ENCODE assay signal across 24 mouse cellular contexts in the genomic region with DNA sequence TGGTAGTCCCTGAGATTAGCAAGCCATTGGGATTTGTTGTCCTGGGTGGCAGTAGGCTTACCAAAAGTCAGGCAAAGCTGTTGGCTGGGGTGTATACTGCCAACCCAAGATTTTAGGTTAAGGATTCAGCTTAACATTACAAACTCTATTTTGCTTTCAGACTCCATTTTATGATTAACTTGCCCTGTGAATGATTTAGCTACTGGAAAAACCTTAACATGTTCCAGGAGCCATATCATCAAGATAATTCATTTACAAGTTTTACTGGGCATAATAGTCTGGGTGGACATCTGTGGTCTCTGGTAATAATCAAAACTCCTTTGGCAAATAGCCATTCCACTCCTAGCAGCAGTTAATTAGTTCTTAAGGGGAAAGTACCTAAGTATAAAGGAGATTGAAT. TPM values are rescaled to one million over a fixed set of nuclear protein-coding genes. Genes with fewer than 3 reads are reported as not detected.
DNase-seq lines count a peak whose midpoint lies in the region; ATAC-seq lines count a peak whose summit lies in the region.
"Had no signal": no experiment of that assay in that cellular context is flagged by ENCODE, and none has a peak within 500 bp of the region (broad histone marks: within the 10 kb centered on the region; RNA-seq: fewer than 3 reads in every experiment).

No protein-coding gene starts in this region.

- no peaks in the 10 kb centered on the region for H3K9me3 ChIP-seq in kidney, embryonic 15.5 days (replicated peaks)
- H3K9me3 ChIP-seq in kidney, embryonic 14.5 days (ENCODE audit: control insufficient read depth, low read length) = 0 out of 2 replicates have a peak, but pooled peaks cover 2% of the 10 kb centered on the region
- H3K9me3 ChIP-seq: embryonic facial prominence, embryonic 13.5 days; embryonic facial prominence, embryonic 15.5 days had no signal

- no peak overlapping the region for H3K9ac ChIP-seq in kidney, embryonic 15.5 days
- no peak overlapping the region for H3K9ac ChIP-seq in kidney, embryonic 14.5 days (ENCODE audit: low read depth, low read length)
- H3K9ac ChIP-seq: embryonic facial prominence, embryonic 13.5 days; embryonic facial prominence, embryonic 15.5 days; forebrain, embryonic 12.5 days had no signal

- no peaks in the 10 kb centered on the region for H3K27me3 ChIP-seq in kidney, embryonic 15.5 days
- H3K27me3 ChIP-seq in kidney, embryonic 14.5 days (ENCODE audit: control insufficient read depth, insufficient read depth, low read length) = no peaks in the 10 kb centered on the region
- H3K27me3 ChIP-seq: embryonic facial prominence, embryonic 13.5 days; embryonic facial prominence, embryonic 15.5 days; forebrain, embryonic 12.5 days had no signal

- no peaks in the 10 kb centered on the region for H3K4me1 ChIP-seq in kidney, embryonic 15.5 days
- H3K4me1 ChIP-seq in kidney, embryonic 14.5 days (ENCODE audit: control insufficient read depth, insufficient read depth, low read length) = no peaks in the 10 kb centered on the region
- H3K4me1 ChIP-seq: embryonic facial prominence, embryonic 13.5 days; embryonic facial prominence, embryonic 15.5 days; forebrain, embryonic 10.5 days; forebrain, embryonic 12.5 days had no signal

- H3K27ac ChIP-seq in kidney, embryonic 15.5 days = no peak overlapping the region
- H3K27ac ChIP-seq in kidney, embryonic 14.5 days (ENCODE audit: low read depth, low read length) = no peak overlapping the region
- H3K27ac ChIP-seq: embryonic facial prominence, embryonic 13.5 days; embryonic facial prominence, embryonic 15.5 days; forebrain, embryonic 10.5 days; forebrain, embryonic 12.5 days had no signal

- DNase-seq in kidney, adult 8-10 months = peak; percentile 9
- DNase-seq in kidney, postnatal 14 days = peak; percentile 0
- DNase-seq: adrenal gland, adult 2 months; adrenal gland, postnatal 10 days; adrenal gland, postnatal 25 days; cerebellum, adult 11 months; cerebellum, adult 18-20 months; cerebellum, adult 8-10 months; cerebellum, adult 9-11 months; cerebellum, postnatal 14 days; cerebellum, postnatal 36 days; embryo, embryonic 11 days had no signal

- H3K36me3 ChIP-seq in kidney, embryonic 15.5 days = no peaks in the 10 kb centered on the region
- H3K36me3 ChIP-seq in kidney, embryonic 14.5 days (ENCODE audit: control insufficient read depth, insufficient read depth, low read length) = no peaks in the 10 kb centered on the region
- H3K36me3 ChIP-seq: embryonic facial prominence, embryonic 13.5 days; embryonic facial prominence, embryonic 15.5 days; forebrain, embryonic 10.5 days; forebrain, embryonic 12.5 days had no signal

- ATAC-seq in kidney, embryonic 15.5 days (replicated peaks; ENCODE audit: low FRiP score) = no peak
- no peak for ATAC-seq in kidney, embryonic 14.5 days (ENCODE audit: low FRiP score, low TSS enrichment)
- ATAC-seq: forebrain, embryonic 14.5 days; forebrain, embryonic 16.5 days had no signal

- H3K4me2 ChIP-seq in kidney, embryonic 15.5 days = no peak overlapping the region
- H3K4me2 ChIP-seq in kidney, embryonic 14.5 days (replicated peaks; ENCODE audit: low read depth, low read length) = no peak overlapping the region
- H3K4me2 ChIP-seq: embryonic facial prominence, embryonic 13.5 days; embryonic facial prominence, embryonic 15.5 days; forebrain, embryonic 12.5 days had no signal

- H3K4me3 ChIP-seq in kidney, embryonic 15.5 days (replicated peaks) = no peak overlapping the region
- no peak overlapping the region for H3K4me3 ChIP-seq in kidney, embryonic 14.5 days (ENCODE audit: low read length)
- H3K4me3 ChIP-seq: embryonic facial prominence, embryonic 13.5 days; embryonic facial prominence, embryonic 15.5 days; erythroblast, embryonic 14.5 days; forebrain, embryonic 10.5 days; forebrain, embryonic 12.5 days had no signal

RNA-seq across cellular contexts. Expression of gene D730048I06Rik, which starts 8.2 kb away (rescaled TPM):
- not detected in 2 replicates for polyA plus RNA-seq in kidney, embryonic 15.5 days (2015; fragmentation: Nextera tagmentation; extraction: Ambion mirVana)
- not detected in 2 replicates for polyA plus RNA-seq in kidney, embryonic 14.5 days (2014; fragmentation: Nextera tagmentation; extraction: Ambion mirVana)
- polyA plus RNA-seq: adrenal gland, adult 2 months; brain, embryonic 14.5 days; C2C12; embryonic facial prominence, embryonic 11.5 days; embryonic facial prominence, embryonic 13.5 days; embryonic facial prominence, embryonic 15.5 days; erythroblast, embryonic 14.5 days; forebrain, embryonic 10.5 days; forebrain, embryonic 12.5 days; forebrain, embryonic 14.5 days; forebrain, embryonic 16.5 days had no signal

RNA-seq across cellular contexts. Expression of gene Gm27235, which starts 8.2 kb away (rescaled TPM):
- polyA plus RNA-seq in kidney, embryonic 15.5 days (2015; fragmentation: Nextera tagmentation; extraction: Ambion mirVana) = not detected in 2 replicates
- polyA plus RNA-seq in kidney, embryonic 14.5 days (2014; fragmentation: Nextera tagmentation; extraction: Ambion mirVana) = not detected in 2 replicates
- polyA plus RNA-seq: adrenal gland, adult 2 months; brain, embryonic 14.5 days; C2C12; embryonic facial prominence, embryonic 11.5 days; embryonic facial prominence, embryonic 13.5 days; embryonic facial prominence, embryonic 15.5 days; erythroblast, embryonic 14.5 days; forebrain, embryonic 10.5 days; forebrain, embryonic 12.5 days; forebrain, embryonic 14.5 days; forebrain, embryonic 16.5 days had no signal

RNA-seq across cellular contexts. Expression of gene Gm17727, which starts 20.2 kb away (rescaled TPM):
- not detected in 2 replicates for polyA plus RNA-seq in kidney, embryonic 15.5 days (2015; fragmentation: Nextera tagmentation; extraction: Ambion mirVana)
- not detected in 2 replicates for polyA plus RNA-seq in kidney, embryonic 14.5 days (2014; fragmentation: Nextera tagmentation; extraction: Ambion mirVana)
- polyA plus RNA-seq: adrenal gland, adult 2 months; brain, embryonic 14.5 days; C2C12; embryonic facial prominence, embryonic 11.5 days; embryonic facial prominence, embryonic 13.5 days; embryonic facial prominence, embryonic 15.5 days; erythroblast, embryonic 14.5 days; forebrain, embryonic 10.5 days; forebrain, embryonic 12.5 days; forebrain, embryonic 14.5 days; forebrain, embryonic 16.5 days had no signal

RNA-seq across cellular contexts. Expression of gene 9230110F15Rik, which starts 45.8 kb away (rescaled TPM):
- polyA plus RNA-seq in kidney, embryonic 15.5 days (2015; fragmentation: Nextera tagmentation; extraction: Ambion mirVana) = not detected in 2 replicates
- not detected in 2 replicates for polyA plus RNA-seq in kidney, embryonic 14.5 days (2014; fragmentation: Nextera tagmentation; extraction: Ambion mirVana)
- polyA plus RNA-seq: adrenal gland, adult 2 months; brain, embryonic 14.5 days; C2C12; embryonic facial prominence, embryonic 11.5 days; embryonic facial prominence, embryonic 13.5 days; embryonic facial prominence, embryonic 15.5 days; erythroblast, embryonic 14.5 days; forebrain, embryonic 10.5 days; forebrain, embryonic 12.5 days; forebrain, embryonic 14.5 days; forebrain, embryonic 16.5 days had no signal

RNA-seq across cellular contexts. Expression of gene Gm17677, which starts 57.3 kb away (rescaled TPM):
- not detected in 2 replicates for polyA plus RNA-seq in kidney, embryonic 15.5 days (2015; fragmentation: Nextera tagmentation; extraction: Ambion mirVana)
- not detected in 2 replicates for polyA plus RNA-seq in kidney, embryonic 14.5 days (2014; fragmentation: Nextera tagmentation; extraction: Ambion mirVana)
- polyA plus RNA-seq: adrenal gland, adult 2 months; brain, embryonic 14.5 days; C2C12; embryonic facial prominence, embryonic 11.5 days; embryonic facial prominence, embryonic 13.5 days; embryonic facial prominence, embryonic 15.5 days; erythroblast, embryonic 14.5 days; forebrain, embryonic 10.5 days; forebrain, embryonic 12.5 days; forebrain, embryonic 14.5 days; forebrain, embryonic 16.5 days had no signal
